Mouse (Mus musculus) CH12.LX (cell line): Measurements from ENCODE around the gene Mad1l1.

Source experiments
- CTCF ChIP-seq, 2 experiments: IDR thresholded peaks in 1 of 2; conservative IDR thresholded peaks in 1 of 2; 2 replicates each; pipeline ENCODE4 v1.5.1; 2011 to 2012; ENCODE audit warnings: low read depth in 2 of 2, low read length in 2 of 2, improper control_type of control experiment in 1 of 2, inconsistent platforms in 1 of 2, mild to moderate bottlenecking in 1 of 2, moderate library complexity in 1 of 2
- EP300 ChIP-seq: IDR thresholded peaks from 2 replicates; pipeline ENCODE4 v1.6.1; 2011; ENCODE audit warnings: low read length, improper control_type of control experiment
- ETS1 ChIP-seq: conservative IDR thresholded peaks from 2 replicates; pipeline ENCODE4 v1.6.1; 2012; ENCODE audit warnings: low read depth, mild to moderate bottlenecking, inconsistent platforms, low read length, improper control_type of control experiment, moderate library complexity
- HCFC1 ChIP-seq: IDR thresholded peaks from 2 replicates; pipeline ENCODE4 v1.6.1; 2012; ENCODE audit warnings: low read depth, mild to moderate bottlenecking, inconsistent platforms, low read length, improper control_type of control experiment
- JUND ChIP-seq: conservative IDR thresholded peaks from 2 replicates; pipeline ENCODE4 v1.6.1; 2011; ENCODE audit warnings: low read depth, low read length, improper control_type of control experiment
- KAT2A ChIP-seq: IDR thresholded peaks from 2 replicates; pipeline ENCODE4 v1.6.1; 2012; ENCODE audit warnings: low read length, improper control_type of control experiment, inconsistent platforms; ENCODE audit not compliant: insufficient replicate concordance
- NELFE ChIP-seq: IDR thresholded peaks from 2 replicates; pipeline ENCODE4 v1.6.1; 2011; ENCODE audit warnings: low read depth, low read length, improper control_type of control experiment
- POLR2A ChIP-seq: IDR thresholded peaks from 2 replicates; pipeline ENCODE4 v1.6.1; 2011; ENCODE audit warnings: low read depth, mild to moderate bottlenecking, improper control_type of control experiment, low read length
- SMC3 ChIP-seq: IDR thresholded peaks from 2 replicates; pipeline ENCODE4 v1.6.1; 2011; ENCODE audit warnings: low read depth, low read length, improper control_type of control experiment
- TCF12 ChIP-seq: IDR thresholded peaks from 2 replicates; pipeline ENCODE4 v1.6.1; 2014; ENCODE audit warnings: low read depth, mild to moderate bottlenecking, inconsistent platforms, low read length, improper control_type of control experiment
- USF1 ChIP-seq: IDR thresholded peaks from 2 replicates; pipeline ENCODE4 v1.6.1; 2014; ENCODE audit warnings: low read depth, mild to moderate bottlenecking, inconsistent platforms, low read length, improper control_type of control experiment
- USF2 ChIP-seq: conservative IDR thresholded peaks from 2 replicates; pipeline ENCODE4 v1.6.1; 2011; ENCODE audit warnings: low read depth, low read length, improper control_type of control experiment
- ZC3H11A ChIP-seq: IDR thresholded peaks from 2 replicates; pipeline ENCODE4 v1.6.1; 2012; ENCODE audit warnings: low read depth, mild to moderate bottlenecking, inconsistent platforms, low read length, improper control_type of control experiment
- ZNF384 ChIP-seq: IDR thresholded peaks from 2 replicates; pipeline ENCODE4 v1.6.1; 2012; ENCODE audit warnings: low read depth, low read length, improper control_type of control experiment, inconsistent platforms

DNA sequence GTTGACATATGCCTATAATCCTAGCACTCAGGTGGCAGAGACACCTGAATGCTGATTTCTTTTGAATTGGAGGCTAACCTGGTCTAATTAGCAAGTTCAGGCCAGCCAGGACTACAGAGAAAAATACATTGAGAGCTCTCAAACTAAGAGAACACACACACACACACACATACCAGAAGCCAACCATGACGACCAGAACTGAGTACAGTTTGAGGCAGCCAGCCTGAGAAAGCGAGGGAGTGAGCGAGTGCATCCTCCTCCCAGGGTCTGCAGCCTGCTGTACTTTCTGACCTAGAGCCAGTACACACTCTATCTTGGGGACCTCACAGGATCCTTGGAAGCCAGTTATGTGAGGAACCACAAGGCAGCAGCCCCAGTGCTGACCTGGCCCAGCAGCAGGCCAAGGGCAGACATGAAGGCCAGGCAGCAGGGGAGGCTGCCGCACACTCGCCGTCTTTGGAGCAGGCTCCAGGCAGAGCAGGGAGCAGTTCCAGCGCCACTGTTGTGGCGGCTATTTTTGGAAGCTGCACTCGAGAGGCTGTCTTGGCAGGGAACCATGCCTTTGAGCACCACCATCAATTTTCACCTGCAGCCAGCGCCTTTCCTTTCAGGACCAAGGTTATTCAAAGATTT is 143.2 kb downstream of the Mad1l1 start:
- TF ChIP-seq USF2 (no peak), KAT2A (no peak), USF1 (no peak), POLR2A (no peak), CTCF (conservative IDR thresholded peaks at IDR 0.05 in 1 of 2, IDR thresholded peaks at IDR 0.05 in 1 of 2; ENCODE audit: low read depth in 2 of 2, low read length in 2 of 2) (no peak), NELFE (no peak), EP300 (no peak), TCF12 (no peak), HCFC1 (no peak), ZC3H11A (no peak), JUND (no peak), ZNF384 (no peak), SMC3 (no peak), ETS1 (no peak)
